Mouse (Mus musculus) small intestine, adult 2 months (tissue): Measurements from ENCODE around the gene Atp6v1g3.

ENCODE experiments used
- CTCF ChIP-seq: fragments of 200-500 bp; IDR thresholded peaks from 2 replicates; pipeline ENCODE4 v1.5.1; 2012; ENCODE audit warnings: low read depth, mild to moderate bottlenecking, control low read depth, inconsistent platforms, low read length, moderate library complexity, mixed read lengths; ENCODE audit not compliant: insufficient replicate concordance, insufficient read length; ENCODE audit errors: extremely low read depth
- POLR2A ChIP-seq: fragments of 200-500 bp; IDR thresholded peaks from 2 replicates; pipeline ENCODE4 v1.6.1; 2012; ENCODE audit warnings: low read depth, mild to moderate bottlenecking, control low read depth, inconsistent platforms, low read length, moderate library complexity

DNA sequence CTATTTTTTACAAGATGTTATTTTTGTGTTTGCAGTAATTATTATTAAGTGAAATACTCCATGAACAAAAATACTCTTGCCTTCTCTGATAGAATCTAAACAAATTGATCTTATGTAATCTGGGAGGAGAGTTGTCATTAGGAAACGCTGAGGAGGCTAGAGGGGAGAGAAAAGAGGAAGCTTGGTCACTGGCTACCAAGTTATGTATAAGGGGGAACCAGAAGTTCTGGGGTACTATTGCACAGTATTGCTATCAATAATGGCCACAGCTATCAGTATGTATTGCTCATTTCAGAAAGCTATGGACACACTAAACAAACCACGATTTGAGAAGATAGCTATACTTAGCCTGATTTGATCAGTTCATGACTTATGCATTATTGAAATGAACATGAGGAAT, 36.3 kb upstream of the Atp6v1g3 start:
- TF ChIP-seq POLR2A (no peak), CTCF (no peak)
